Mouse (Mus musculus) retina, embryonic 14.5 days (tissue): ENCODE data around the gene Fam214b.

ENCODE experiments used
- DNase-seq: peaks from one replicate; pipeline ENCODE4 v3.0.0-alpha.2; 2015; ENCODE audit warnings: low spot score

Gene Fam214b

GRCm38 (mm10) chr4:43010161-43011038 lies 35.6 kb downstream of the Fam214b start, which contains the start of gene Fancg:
Gene Fancg (minus strand): TSS chr4:43010506.
- peak; percentile 87 for DNase-seq

GRCm38 (mm10) chr4:43005765-43006164 lies 40.3 kb downstream of the Fam214b start:
- DNase-seq: peak; percentile 74

- DNase-seq: no peak
Measured at GRCm38 (mm10) chr4:43004951-43005350, 41.1 kb downstream of the Fam214b start.

- no peak for DNase-seq
Measured at GRCm38 (mm10) chr4:43002756-43003439, 43.1 kb downstream of the Fam214b start.

GRCm38 (mm10) chr4:43001272-43001671 lies 44.7 kb downstream of the Fam214b start:
- DNase-seq: no peak

- peak; percentile 99 for DNase-seq
Measured at GRCm38 (mm10) chr4:43000141-43000986, 45.7 kb downstream of the Fam214b start, which contains the start of gene Vcp. Gene Vcp (minus strand): TSS chr4:43000507.

- peak; percentile 78 for DNase-seq
Measured at GRCm38 (mm10) chr4:42999451-43000140, 46.4 kb downstream of the Fam214b start.

- no peak for DNase-seq
Measured at GRCm38 (mm10) chr4:42998022-42998421, 48.0 kb downstream of the Fam214b start.

- DNase-seq: no peak
Measured at GRCm38 (mm10) chr4:42988296-42988695, 57.7 kb downstream of the Fam214b start.
